Mouse (Mus musculus) urinary bladder, postnatal 10 days (tissue): ENCODE results near the gene Tmem110.
A peak's percentile ranks its signal among the peaks of the same experiment; 100 is the strongest.

ENCODE experiments used
- DNase-seq: peaks from one replicate; pipeline ENCODE4 v3.0.0; 2022; ENCODE audit warnings: low spot score

The Tmem110 gene

GRCm38 (mm10) chr14:30825476-30826131, at the start of gene Tmem110:
Tmem110 (plus strand) TSS chr14:30825590.
- peak; percentile 64 for DNase-seq

GRCm38 (mm10) chr14:30784614-30785013, 40.8 kb upstream of the Tmem110 start:
- no peak for DNase-seq

- no peak for DNase-seq
Measured at GRCm38 (mm10) chr14:30789471-30789870, 35.9 kb upstream of the Tmem110 start.

GRCm38 (mm10) chr14:30792871-30793270, 32.5 kb upstream of the Tmem110 start:
- DNase-seq = no peak

GRCm38 (mm10) chr14:30801756-30802155, 23.6 kb upstream of the Tmem110 start:
- no peak for DNase-seq

- DNase-seq = no peak
Measured at GRCm38 (mm10) chr14:30821136-30821535, 4.3 kb upstream of the Tmem110 start.

- no peak for DNase-seq
Measured at GRCm38 (mm10) chr14:30824456-30824995, 864 bp upstream of the Tmem110 start.

GRCm38 (mm10) chr14:30825021-30825475, 342 bp upstream of the Tmem110 start:
- no peak for DNase-seq

GRCm38 (mm10) chr14:30826174-30827140, 1.1 kb downstream of the Tmem110 start:
- DNase-seq = no peak

- no peak for DNase-seq
Measured at GRCm38 (mm10) chr14:30827480-30827879, 2.1 kb downstream of the Tmem110 start.

- no peak for DNase-seq
Measured at GRCm38 (mm10) chr14:30828077-30828476, 2.7 kb downstream of the Tmem110 start.

- DNase-seq = no peak
Measured at GRCm38 (mm10) chr14:30828635-30829460, 3.5 kb downstream of the Tmem110 start.

- no peak for DNase-seq
Measured at GRCm38 (mm10) chr14:30837416-30837996, 12.1 kb downstream of the Tmem110 start.

- no peak for DNase-seq
Measured at GRCm38 (mm10) chr14:30843701-30844100, 18.3 kb downstream of the Tmem110 start.

GRCm38 (mm10) chr14:30850504-30850903, 25.1 kb downstream of the Tmem110 start:
- no peak for DNase-seq

GRCm38 (mm10) chr14:30852325-30852724, 26.9 kb downstream of the Tmem110 start:
- DNase-seq = no peak

GRCm38 (mm10) chr14:30855316-30855715, 29.9 kb downstream of the Tmem110 start:
- DNase-seq = no peak

- no peak for DNase-seq
Measured at GRCm38 (mm10) chr14:30856885-30857507, 31.6 kb downstream of the Tmem110 start.

GRCm38 (mm10) chr14:30857990-30858389, 32.6 kb downstream of the Tmem110 start:
- DNase-seq = no peak

- DNase-seq = no peak
Measured at GRCm38 (mm10) chr14:30861421-30862125, 36.2 kb downstream of the Tmem110 start.
